Mouse (Mus musculus): Measurements from ENCODE around the gene Mri1.

DNA sequence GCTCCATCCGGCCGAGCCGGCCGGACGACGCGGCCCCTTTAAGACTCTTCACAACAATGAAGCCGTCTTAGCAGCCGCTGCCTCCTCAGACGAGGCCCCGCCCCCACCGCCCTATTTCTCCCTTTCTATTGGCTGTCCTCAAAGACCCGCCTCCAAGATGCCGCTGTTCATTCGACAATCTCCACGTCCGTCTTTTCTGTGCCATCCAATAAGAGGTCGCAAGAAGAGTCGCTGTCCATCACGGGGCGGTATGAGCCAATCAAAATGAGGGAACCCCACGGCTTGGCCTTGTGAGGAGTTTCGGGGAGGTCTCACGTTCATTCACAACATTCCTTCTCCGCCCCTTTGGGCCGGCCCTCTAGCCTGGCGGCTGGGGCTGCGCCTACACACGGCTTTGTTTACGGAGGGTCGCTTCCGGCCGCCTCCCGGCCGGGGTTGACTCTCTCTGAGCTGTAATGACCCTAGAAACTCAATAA lies 20.1 kb downstream of the Mri1 start, which contains the start of gene Zswim4:
- no peak for TF ChIP-seq CTCF (conservative IDR thresholded peaks at IDR 0.05 in 1 of 2, IDR thresholded peaks at IDR 0.05 in 1 of 2; ENCODE audit: low read depth in 2 of 2, low read length in 2 of 2)
- TF ChIP-seq POLR2A (IDR thresholded peaks at IDR 0.05; ENCODE audit: low read depth, low read length) = peak; percentile 62
- TF ChIP-seq ZNF384 (IDR thresholded peaks at IDR 0.05; ENCODE audit: low read depth, low read length) = no peak
